Mouse (Mus musculus) forebrain, postnatal 0 days (tissue): ENCODE measurements around the gene Ndufs1. TPM values are rescaled to one million over a fixed set of nuclear protein-coding genes. Genes with fewer than 3 reads are reported as not detected.
"Not testable (repeated sequence)": the region's sequence is repeated elsewhere in the genome, so short reads cannot be mapped to it uniquely, and the experiment has no call there.

ENCODE experiments used
- ATAC-seq: fragments of 200-750 bp; cut with Nextera tagmentation; 2 replicates; pipeline ENCODE4 v1.8.0; 2017; ENCODE audit warnings: mild to moderate bottlenecking, moderate library complexity
- DNase-seq: peaks from one replicate; pipeline ENCODE4 v3.0.0-alpha.2; 2015
- H3K27ac ChIP-seq: fragments of 300-500 bp; sonication (generic); 2 replicates; pipeline ENCODE4 v1.5.1; 2014; ENCODE audit warnings: low read depth, mild to moderate bottlenecking, antibody characterized with exemption, low read length, moderate library complexity, mixed read lengths
- H3K27me3 ChIP-seq: fragments of 300-500 bp; sonication (generic); 2 replicates; pipeline ENCODE4 v1.6.1; 2014; ENCODE audit warnings: mild to moderate bottlenecking, low read length, mixed read lengths; ENCODE audit not compliant: insufficient read depth
- H3K36me3 ChIP-seq: fragments of 300-500 bp; sonication (generic); 2 replicates; pipeline ENCODE4 v1.6.1; 2014; ENCODE audit warnings: mild to moderate bottlenecking, moderate library complexity; ENCODE audit not compliant: insufficient read depth
- H3K4me1 ChIP-seq: fragments of 300-500 bp; sonication (generic); 2 replicates; pipeline ENCODE4 v1.6.1; 2014; ENCODE audit warnings: antibody characterized with exemption; ENCODE audit not compliant: insufficient read depth
- H3K4me2 ChIP-seq: fragments of 300-500 bp; sonication (generic); 2 replicates; pipeline ENCODE4 v1.6.1; 2014; ENCODE audit warnings: low read depth, mild to moderate bottlenecking, moderate library complexity
- H3K4me3 ChIP-seq: fragments of 300-500 bp; sonication (generic); 2 replicates; pipeline ENCODE4 v1.5.1; 2014; ENCODE audit warnings: low read depth, low read length, mixed read lengths
- H3K9ac ChIP-seq: fragments of 300-500 bp; sonication (generic); 2 replicates; pipeline ENCODE4 v1.6.1; 2014; ENCODE audit warnings: mild to moderate bottlenecking
- H3K9me3 ChIP-seq: fragments of 300-500 bp; sonication (generic); 2 replicates; pipeline ENCODE4 v1.6.1; 2016; ENCODE audit warnings: low read length
- CTCF ChIP-seq: sonication (generic); IDR thresholded peaks from 2 replicates; pipeline ENCODE4 v1.5.1; 2016; ENCODE audit warnings: antibody characterized with exemption, control low read depth, low read depth
- WGBS: fragments of 180-500 bp; shearing (Covaris S2); extraction: QIAGEN DNeasy Blood & Tissue Kit; methylation state at CpG from one replicate; pipeline ENCODE4 v1.1.7; 2014; 5-methylcytosine and 5-hydroxymethylcytosine counted together
- polyA plus RNA-seq: library from polyadenylated mRNA; unstranded; fragments of >200 nt; fragmentation: Nextera tagmentation; extraction: Ambion mirVana; gene quantifications from 2 replicates; pipeline ENCODE4 v1.2.1, GENCODE M21; 2015
- total RNA-seq: library from RNA; depleted of rRNA; stranded (reverse); fragments of >200 nt; gene quantifications from 2 replicates; pipeline ENCODE4 v1.2.3, GENCODE M21; 2014

Gene Ndufs1
- total and polyA plus RNA-seq, 2 experiments from 2014 or later = 110 to 122 TPM

GRCm38 (mm10) chr1:63182636-63183270 is 6.1 kb upstream of the Ndufs1 start:
- 55% methylated on average over 10 of the region's 10 CpGs for WGBS

GRCm38 (mm10) chr1:63182212-63182611 is 5.6 kb upstream of the Ndufs1 start:
- no peak for ATAC-seq
- H3K4me3 ChIP-seq = no peak overlapping the region
- 68% methylated on average over 5 of the region's 5 CpGs for WGBS
- H3K9ac ChIP-seq = no peak overlapping the region
- H3K27ac ChIP-seq = no peak overlapping the region
- H3K9me3 ChIP-seq = no peaks in the 10 kb centered on the region
- H3K36me3 ChIP-seq = peaks cover 16% of the 10 kb centered on the region; the same call in 1 of the 2 replicates
- H3K4me1 ChIP-seq = peaks cover 15% of the 10 kb centered on the region
- no peak for TF ChIP-seq CTCF
- H3K4me2 ChIP-seq = no peak overlapping the region
- peak; percentile 20 for DNase-seq
- H3K27me3 ChIP-seq = no peaks in the 10 kb centered on the region

More at GRCm38 (mm10) chr1:63182636-63183270, 6.1 kb upstream of the Ndufs1 start:
- no peak overlapping the region for H3K4me3 ChIP-seq
- TF ChIP-seq CTCF = peak; percentile 84
- ATAC-seq (peak; percentile 12; the same call in 1 of the 2 replicates), DNase-seq (peak; percentile 87)
- peaks cover 13% of the 10 kb centered on the region for H3K4me1 ChIP-seq
- H3K36me3 ChIP-seq = peaks cover 16% of the 10 kb centered on the region; the same call in 1 of the 2 replicates
- H3K27ac ChIP-seq = peak overlapping the region; percentile 47; the same call in 1 of the 2 replicates
- H3K9me3 ChIP-seq = no peaks in the 10 kb centered on the region
- H3K4me2 ChIP-seq = no peak overlapping the region
- H3K27me3 ChIP-seq = no peaks in the 10 kb centered on the region
- no peak overlapping the region for H3K9ac ChIP-seq

GRCm38 (mm10) chr1:63181480-63181879 is 4.8 kb upstream of the Ndufs1 start:
- Histone ChIP-seq H3K9ac (no peak overlapping the region), H3K27me3 (no peaks in the 10 kb centered on the region), H3K27ac (no peak overlapping the region), H3K9me3 (no peaks in the 10 kb centered on the region), H3K4me3 (no peak overlapping the region), H3K36me3 (peaks cover 16% of the 10 kb centered on the region; the same call in 1 of the 2 replicates), H3K4me1 (peaks cover 15% of the 10 kb centered on the region), H3K4me2 (no peak overlapping the region)
- ATAC-seq (no peak), DNase-seq (no peak)
- WGBS = 92% methylated on average over 1 of the region's 1 CpGs
- TF ChIP-seq CTCF = no peak

GRCm38 (mm10) chr1:63181019-63181418 is 4.4 kb upstream of the Ndufs1 start:
- H3K27ac ChIP-seq = no peak overlapping the region
- WGBS = 6% methylated on average over 3 of the region's 3 CpGs
- ATAC-seq = peak; percentile 88

GRCm38 (mm10) chr1:63180575-63180974 is 3.9 kb upstream of the Ndufs1 start:
- not testable (repeated sequence) for H3K9me3 ChIP-seq, DNase-seq, H3K27ac ChIP-seq, H3K4me2 ChIP-seq, ATAC-seq, H3K4me3 ChIP-seq, H3K9ac ChIP-seq, H3K27me3 ChIP-seq
- Histone ChIP-seq H3K4me1 (peaks cover 18% of the 10 kb centered on the region), H3K36me3 (peaks cover 16% of the 10 kb centered on the region; the same call in 1 of the 2 replicates)
- WGBS = 67% methylated on average over 4 of the region's 4 CpGs

More at GRCm38 (mm10) chr1:63181019-63181418, 4.4 kb upstream of the Ndufs1 start:
- peaks cover 16% of the 10 kb centered on the region; the same call in 1 of the 2 replicates for H3K36me3 ChIP-seq
- no peak overlapping the region for H3K9ac ChIP-seq
- H3K4me2 ChIP-seq = no peak overlapping the region
- peak; percentile 93 for TF ChIP-seq CTCF
- peak; percentile 96 for DNase-seq
- no peaks in the 10 kb centered on the region for H3K9me3 ChIP-seq
- H3K27me3 ChIP-seq = no peaks in the 10 kb centered on the region
- peaks cover 15% of the 10 kb centered on the region for H3K4me1 ChIP-seq
- H3K4me3 ChIP-seq = no peak overlapping the region

- DNase-seq (no peak), ATAC-seq (no peak)
- H3K36me3 ChIP-seq = peaks cover 16% of the 10 kb centered on the region; the same call in 1 of the 2 replicates
- H3K9ac ChIP-seq = no peak overlapping the region
- H3K27ac ChIP-seq = no peak overlapping the region
- no peak overlapping the region for H3K4me2 ChIP-seq
- peaks cover 22% of the 10 kb centered on the region for H3K4me1 ChIP-seq
- WGBS = 92% methylated on average over 4 of the region's 4 CpGs
- no peak overlapping the region for H3K4me3 ChIP-seq
- H3K27me3 ChIP-seq = no peaks in the 10 kb centered on the region
- no peak for TF ChIP-seq CTCF
- H3K9me3 ChIP-seq = no peaks in the 10 kb centered on the region
These were observed 3.5 kb upstream of the Ndufs1 start for GRCm38 (mm10) chr1:63180122-63180521.

- ATAC-seq (no peak), DNase-seq (no peak)
- Histone ChIP-seq H3K9ac (no peak overlapping the region), H3K36me3 (peaks cover 16% of the 10 kb centered on the region; the same call in 1 of the 2 replicates), H3K4me1 (peaks cover 29% of the 10 kb centered on the region), H3K27ac (no peak overlapping the region), H3K4me2 (peak overlapping the region; percentile 77; the same call in 1 of the 2 replicates), H3K27me3 (no peaks in the 10 kb centered on the region), H3K9me3 (no peaks in the 10 kb centered on the region), H3K4me3 (peak overlapping the region; percentile 98; the same call in 1 of the 2 replicates)
- WGBS = 85% methylated on average over 3 of the region's 3 CpGs
- TF ChIP-seq CTCF = no peak
These were observed 1.7 kb upstream of the Ndufs1 start for GRCm38 (mm10) chr1:63178308-63178707.
